Mouse (Mus musculus) lung, adult 18-20 months (tissue): ENCODE results near the gene Prr15l.

Source experiments
- DNase-seq, 2 experiments: peaks; one replicate each; pipeline ENCODE4 v3.0.0; 2022; ENCODE audit warnings: mixed read lengths in 2 of 2

Prr15l gene

DNA sequence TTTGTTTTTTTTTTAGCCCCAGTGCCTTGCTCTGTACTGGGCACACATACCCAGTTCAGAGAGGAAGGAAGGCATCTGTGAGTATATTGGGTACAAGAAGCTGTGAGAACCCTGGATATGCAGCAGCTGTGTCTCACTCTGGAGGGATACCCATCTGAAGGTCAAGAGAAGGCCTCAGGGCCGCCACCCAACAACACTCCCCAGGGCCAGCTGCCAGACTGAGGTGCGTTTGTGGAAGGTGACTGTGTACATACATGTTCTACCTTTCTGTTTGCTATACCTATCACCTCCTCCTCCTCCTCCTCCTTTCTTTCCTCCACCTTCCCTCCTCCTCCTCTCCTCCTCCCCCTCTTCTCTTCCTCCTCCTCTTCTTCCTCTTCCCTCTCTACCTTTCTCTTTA is at the start of gene Prr15l:
TSS of gene Prr15l (plus strand) at position 17 of the 400 bp plus-strand sequence.
- peak in 1 of 2 experiments; percentile 67 for DNase-seq

DNA sequence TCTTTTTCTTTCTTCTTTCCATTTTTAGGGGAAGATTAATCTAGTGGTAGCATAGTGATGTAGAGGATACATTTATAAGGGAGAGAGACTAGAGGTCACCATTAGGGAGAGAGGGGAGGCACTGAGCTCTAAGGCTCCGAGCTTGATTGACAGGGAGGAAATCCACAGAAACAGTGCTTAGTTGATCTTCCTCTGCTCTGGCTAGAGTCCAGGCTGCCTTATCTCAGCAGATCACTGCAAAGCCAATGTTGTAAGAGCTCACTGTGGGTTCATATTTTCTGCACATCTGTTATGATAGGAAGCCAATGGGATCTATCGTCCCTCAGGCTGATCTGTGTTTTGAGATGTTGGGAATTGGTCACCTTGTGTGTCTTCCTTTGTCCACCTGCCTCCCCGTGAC is 49.2 kb upstream of the Prr15l start:
- DNase-seq, result no peak

DNA sequence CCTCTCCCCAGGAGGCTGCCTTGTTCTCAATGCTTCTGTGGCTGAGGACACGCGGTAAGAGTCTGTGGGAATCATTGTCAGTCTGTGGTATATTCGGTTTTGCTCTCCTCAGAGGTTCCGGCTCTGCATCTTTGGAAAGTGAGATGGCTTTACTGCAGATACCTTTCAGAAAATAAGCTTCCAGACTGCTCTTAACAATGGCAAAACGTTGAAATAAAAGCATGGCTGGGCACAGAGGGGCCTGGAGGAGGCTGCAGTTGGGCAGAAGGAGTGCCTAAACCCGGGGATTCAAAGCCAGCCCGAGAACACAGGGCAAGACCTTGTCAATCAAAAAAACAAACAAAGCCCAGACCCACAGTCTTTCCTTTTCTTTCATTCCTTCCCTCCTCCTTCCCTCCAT is 48.5 kb upstream of the Prr15l start:
- DNase-seq, result no peak

DNA sequence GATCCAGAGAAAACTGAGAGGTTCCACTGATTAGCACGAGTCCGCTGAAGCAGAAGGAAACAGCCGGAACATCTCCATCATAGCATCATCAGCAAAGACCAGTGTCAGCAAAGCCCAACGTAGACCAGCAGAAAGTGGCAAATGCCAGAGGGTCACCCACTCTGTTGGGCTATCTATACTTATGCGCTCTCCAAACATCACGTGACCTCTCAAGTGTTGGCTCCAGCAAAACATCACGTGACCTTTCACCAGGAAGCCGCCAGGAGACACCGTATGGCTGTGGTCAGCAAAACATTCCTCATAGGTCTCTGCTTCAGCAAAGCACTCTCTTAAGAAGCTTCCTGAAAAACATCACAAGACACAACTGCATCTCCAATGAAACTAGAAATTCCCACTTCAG is 47.6 kb upstream of the Prr15l start:
- peak; percentile 22 to 51 for DNase-seq

- DNase-seq, result no peak
Measured at GRCm38 (mm10) chr11:96885901-96886340, 42.0 kb upstream of the Prr15l start.

DNA sequence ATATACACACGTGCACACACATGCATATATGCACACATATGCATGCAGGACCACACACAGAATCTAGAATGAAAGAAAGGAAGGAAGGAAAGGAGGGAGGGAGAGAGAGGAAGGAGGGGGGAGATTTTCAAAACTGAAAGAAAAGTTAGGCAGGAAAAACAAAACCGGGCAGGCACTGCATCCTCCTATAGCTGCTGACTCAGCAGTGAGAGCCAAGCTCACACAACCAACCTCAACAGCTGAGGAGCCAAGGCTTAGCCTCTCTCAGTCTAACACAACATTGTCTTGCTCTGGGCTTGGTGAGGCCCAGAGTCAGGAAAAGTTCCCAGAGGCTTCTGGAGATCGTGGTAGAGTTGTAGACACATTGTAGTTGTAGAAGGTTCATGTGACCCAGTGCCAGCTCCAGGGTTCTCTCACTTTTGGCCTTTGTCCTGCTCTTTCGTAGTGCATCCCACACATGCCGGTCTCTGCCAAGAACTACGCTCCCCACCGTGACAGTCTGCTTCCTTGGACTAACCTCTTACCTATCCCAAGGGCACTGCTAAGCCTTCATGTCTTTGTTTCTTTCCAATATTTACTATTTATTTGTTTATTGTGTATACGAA is 40.9 kb upstream of the Prr15l start:
- no peak for DNase-seq

DNA sequence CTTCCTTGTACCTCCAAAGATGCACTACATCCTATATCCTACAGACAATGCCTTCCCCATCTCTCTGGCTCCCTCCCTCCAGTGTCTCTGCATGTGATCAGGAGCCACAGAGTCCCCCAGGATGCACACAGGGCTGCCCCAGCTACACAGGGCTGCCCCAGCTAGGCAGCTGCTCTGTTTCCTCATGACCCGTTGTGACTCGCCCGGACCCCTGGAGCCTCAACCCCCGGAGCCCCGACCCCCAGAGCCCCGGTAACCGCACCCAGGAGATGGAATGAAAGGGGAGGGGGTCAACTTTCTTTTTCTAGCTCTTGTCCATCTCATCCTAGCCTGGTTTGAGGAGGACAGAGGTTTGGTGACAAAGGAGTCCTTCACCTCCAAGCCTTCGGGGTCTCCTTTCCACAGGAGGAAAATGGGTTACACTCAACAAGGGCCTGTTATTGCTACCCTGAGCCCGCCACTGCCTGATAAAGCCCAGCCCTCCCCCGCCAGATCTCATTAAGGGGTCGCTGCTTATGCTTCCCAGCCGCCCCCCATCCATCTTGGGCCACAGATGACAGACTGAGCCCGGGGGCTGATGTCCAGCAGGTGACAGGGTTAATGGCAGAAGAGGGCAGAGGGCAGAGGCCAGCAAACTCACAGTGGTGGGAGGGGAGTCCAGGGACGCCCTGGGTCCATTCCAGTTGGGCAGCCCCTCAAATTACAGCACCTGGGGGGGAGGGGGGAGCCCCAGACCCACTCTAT is 35.9 kb upstream of the Prr15l start:
- DNase-seq, result no peak

DNA sequence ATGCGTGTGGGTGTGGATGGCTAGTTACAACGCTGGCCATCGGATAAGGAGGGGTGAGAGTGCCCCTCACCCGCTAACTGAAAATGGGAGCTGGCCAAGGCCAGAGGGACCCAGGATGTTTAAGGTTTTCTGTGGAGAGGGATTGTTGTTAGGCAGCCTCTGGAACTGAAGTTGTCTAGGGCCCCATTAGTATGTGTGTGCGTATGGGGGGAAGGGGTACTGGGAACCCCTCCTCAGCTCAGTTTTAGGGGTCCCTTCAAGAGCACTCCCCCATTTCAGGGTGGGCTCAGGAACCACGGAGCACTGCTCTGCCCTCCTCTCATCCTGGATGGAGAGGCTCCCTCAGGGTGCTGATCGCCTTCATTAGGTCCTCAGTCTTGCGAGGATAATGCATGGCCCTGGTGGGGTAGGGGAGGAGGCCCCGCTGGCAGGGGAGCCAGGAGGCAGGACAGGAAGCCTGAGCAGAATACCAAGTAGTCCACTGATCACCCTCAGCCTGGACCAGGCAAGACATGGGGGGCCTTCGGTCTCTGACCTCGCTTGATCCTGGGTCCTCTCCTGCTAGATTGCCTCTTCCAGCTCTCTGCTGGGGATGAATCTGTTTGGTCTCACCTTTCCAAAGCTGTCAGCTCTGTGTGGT is 34.6 kb upstream of the Prr15l start:
- DNase-seq, result no peak

DNA sequence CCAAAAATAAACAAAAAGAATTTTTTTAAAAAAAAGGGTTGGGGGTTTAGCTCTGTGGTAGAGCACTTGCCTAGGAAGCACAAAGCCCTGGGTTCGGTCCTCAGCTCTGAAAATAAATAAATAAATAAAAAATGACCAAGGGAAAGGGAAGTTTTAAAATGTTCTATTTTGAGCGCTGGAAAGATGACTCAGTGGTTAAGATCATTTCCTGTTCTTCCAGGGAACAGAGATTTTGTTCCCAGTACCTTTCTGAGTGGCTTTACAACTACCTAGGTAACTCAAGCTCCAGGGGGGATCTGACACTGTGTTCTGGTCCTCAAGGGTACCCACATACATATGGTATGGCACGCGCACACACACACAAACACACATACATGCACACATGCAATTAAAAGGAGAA is 32.0 kb upstream of the Prr15l start:
- DNase-seq, result no peak

DNA sequence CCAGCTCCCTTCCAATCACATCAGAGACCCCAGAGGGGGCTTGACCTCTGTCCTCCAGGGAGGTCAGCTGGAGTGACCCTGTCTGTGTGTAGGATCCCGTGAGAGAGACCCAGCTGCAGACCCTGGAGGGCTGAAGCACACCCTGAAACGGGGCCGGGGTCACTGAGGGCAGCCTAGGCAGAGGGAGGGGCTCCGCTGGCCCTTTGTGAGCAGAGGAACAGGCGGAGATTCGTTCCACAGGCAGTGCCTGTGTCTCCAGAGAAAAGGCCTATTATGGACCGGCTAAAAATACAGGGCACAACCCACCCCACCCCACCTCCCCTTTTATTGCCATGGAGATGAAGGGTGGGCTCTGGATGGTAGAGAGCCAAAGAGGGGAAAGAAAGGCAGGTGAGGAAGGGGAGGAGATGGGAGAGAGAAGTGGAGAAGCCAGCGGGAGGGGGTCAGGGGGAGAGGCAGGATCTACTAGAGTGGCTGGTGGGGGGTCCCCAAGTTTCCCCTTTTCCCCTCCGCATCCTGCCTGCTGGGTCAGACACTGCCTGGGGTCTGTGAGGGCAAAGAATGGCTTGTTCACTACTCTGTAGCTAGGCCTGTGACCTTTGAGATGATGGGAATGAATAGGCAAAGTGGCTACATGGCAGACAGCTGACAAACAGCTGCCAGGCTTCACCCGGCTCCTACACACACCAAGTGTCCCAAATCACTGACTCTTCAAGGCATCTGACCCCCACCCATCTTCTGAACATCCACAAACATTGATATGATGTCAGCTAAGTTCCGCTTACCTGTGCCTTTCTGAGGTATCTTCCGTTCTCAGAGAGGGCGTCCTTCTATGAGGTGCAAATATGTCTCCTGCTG is 28.2 kb upstream of the Prr15l start:
- DNase-seq, result no peak

GRCm38 (mm10) chr11:96901332-96901731 is 26.6 kb upstream of the Prr15l start:
- no peak for DNase-seq

DNA sequence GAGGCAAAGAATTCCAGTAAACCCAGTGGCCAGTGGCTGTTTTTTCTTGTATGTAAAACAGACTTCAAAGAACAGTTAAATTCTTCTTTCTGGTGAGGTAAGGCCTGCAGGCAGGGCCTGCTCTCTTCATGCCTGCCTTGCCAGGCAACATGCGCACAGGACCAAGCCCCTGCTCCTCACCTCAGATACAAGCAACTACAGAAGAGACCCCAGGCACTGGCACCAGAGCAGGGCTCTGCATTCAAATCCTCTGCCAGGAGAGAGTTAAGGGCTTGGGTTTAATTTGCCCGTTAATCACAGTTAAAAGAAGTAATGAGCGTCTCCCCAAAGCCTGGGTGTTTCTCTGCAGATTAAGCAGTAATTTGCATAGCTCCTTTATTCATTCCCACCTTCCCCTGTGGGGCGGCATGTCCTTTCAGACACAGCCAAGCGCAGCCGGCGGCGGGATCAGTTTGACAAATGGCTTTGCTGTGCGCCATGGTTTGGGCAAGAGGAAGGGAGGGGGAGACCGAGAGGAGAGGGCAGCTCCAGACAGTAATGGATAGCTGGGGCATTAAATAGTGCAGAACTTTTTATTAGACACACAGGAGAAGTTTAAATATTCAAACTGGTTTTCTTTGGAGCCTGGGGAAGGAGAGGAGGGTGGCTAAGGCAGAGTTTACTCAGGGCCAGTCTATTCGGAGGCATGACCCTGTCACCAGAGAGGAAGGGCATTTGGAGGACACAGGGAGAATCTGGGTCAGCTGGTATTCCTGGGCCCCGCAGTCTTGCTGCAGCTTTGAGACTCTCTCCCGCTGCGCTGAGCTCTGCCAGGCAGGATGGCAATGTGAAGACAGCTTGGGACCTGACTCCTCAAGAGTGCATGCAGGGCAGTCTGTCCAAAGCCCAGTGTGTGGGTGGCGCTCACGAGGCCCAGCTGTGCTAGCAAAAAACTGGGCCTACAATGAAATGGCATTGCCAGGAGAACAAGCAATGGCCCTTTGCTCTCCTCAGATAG is 25.0 kb upstream of the Prr15l start:
- no peak for DNase-seq

GRCm38 (mm10) chr11:96906431-96907161 is 21.3 kb upstream of the Prr15l start:
- no peak for DNase-seq

GRCm38 (mm10) chr11:96908594-96908993 is 19.3 kb upstream of the Prr15l start:
- no peak for DNase-seq

DNA sequence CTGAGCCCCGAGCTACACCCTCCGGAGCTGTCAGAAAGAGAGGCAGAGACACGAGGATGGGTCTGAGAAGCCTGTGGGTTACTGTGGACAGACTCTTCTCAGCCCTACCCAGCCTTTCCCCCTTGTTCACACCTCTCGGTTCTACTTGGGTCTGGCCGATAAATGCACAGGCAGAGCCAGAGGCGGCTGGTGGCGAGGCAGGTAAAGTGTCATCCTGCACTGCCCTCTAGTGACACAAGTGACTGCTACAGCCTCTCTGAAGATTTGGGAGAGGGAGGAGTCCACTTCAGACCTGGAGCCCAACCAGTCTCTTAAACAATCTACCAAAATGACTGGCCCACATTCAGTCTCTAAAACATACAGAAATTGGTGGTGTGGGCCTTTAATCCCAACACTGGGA is 17.9 kb upstream of the Prr15l start:
- DNase-seq, result peak; percentile 73 to 76

DNA sequence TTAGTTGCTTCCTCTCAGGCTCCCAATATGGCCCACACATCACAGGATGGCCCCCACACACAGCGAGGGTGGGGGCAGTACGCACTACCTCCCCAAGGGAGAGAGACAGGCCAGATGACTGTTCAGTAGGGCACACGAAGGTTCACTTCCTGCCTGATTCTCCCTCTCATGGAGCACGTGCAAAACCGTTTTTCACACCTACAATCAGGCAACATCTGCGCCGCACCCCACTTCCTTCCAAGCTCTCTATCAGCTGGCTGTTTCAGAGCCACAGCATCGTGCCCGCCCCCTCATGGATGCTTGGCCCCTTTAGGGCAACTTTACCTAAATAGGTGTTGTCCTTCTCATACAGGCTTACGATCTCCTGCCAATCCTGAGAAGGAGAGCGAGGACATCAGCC is 15.2 kb upstream of the Prr15l start:
- DNase-seq, result no peak

- peak; percentile 99 for DNase-seq
Measured at GRCm38 (mm10) chr11:96916044-96916884, 11.6 kb upstream of the Prr15l start, which contains the start of gene Cdk5rap3. Gene Cdk5rap3 (minus strand): TSS chr11:96916496.

GRCm38 (mm10) chr11:96916885-96917396 is 11.0 kb upstream of the Prr15l start:
- DNase-seq, result no peak

GRCm38 (mm10) chr11:96917415-96917814 is 10.5 kb upstream of the Prr15l start:
- DNase-seq, result no peak

DNA sequence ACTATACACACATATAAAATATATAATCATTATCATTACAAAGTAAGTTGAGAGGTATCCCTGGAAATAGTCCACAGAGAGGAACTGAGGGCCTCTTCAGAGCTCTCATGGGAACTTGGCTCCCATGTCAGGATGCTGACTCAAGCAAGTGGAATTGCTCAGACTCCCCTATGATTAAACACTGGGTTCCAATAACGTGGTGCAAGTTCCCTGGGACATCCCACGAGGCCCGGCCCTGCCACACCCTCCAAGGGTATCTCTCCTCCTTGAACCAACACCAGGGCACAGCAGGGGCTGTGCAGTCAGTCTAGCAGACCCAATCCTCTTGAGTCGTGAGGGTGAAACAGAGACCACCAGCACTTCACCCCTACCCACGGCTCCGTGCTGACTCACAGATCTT is 8.9 kb upstream of the Prr15l start:
- peak; percentile 56 to 67 for DNase-seq
